8 mouse cellular contexts compared by ENCODE assay signal in genomic region chr2:70561077-70561795, GRCm38 (mm10). TPM values are rescaled to one million over a fixed set of nuclear protein-coding genes. Genes with fewer than 3 reads are reported as not detected.
A peak's percentile ranks its signal among the peaks of the same experiment; 100 is the strongest.
DNase-seq lines count a peak whose midpoint lies in the region; ATAC-seq and TF ChIP-seq lines count a peak whose summit lies in the region.

No protein-coding gene starts in this region.

- no peaks in the 10 kb centered on the region for H3K4me1 ChIP-seq in ES-Bruce4 (ENCODE audit: control insufficient read depth, insufficient read depth, low read length)
- peaks cover 3% of the 10 kb centered on the region; the same call in 1 of the 2 replicates for H3K4me1 ChIP-seq in heart, postnatal 0 days (ENCODE audit: control insufficient read depth, insufficient read depth)
- H3K4me1 ChIP-seq in stomach, embryonic 16.5 days (ENCODE audit: control insufficient read depth, insufficient read depth, low read length) = peaks cover 9% of the 10 kb centered on the region; the same call in 1 of the 2 replicates

- peak; percentile 84 to 85 for DNase-seq in cerebellum, postnatal 10 days
- no peak for DNase-seq in cerebellum, adult 11-12 months
- DNase-seq in embryo, embryonic 10 days (ENCODE audit: low spot score) = peak; percentile 67
- no peak for DNase-seq in heart, postnatal 0 days (ENCODE audit: low spot score)
- peak; percentile 79 to 83 for DNase-seq in layer of hippocampus, postnatal 14 days (ENCODE audit: low spot score in 2 of 2)
- peak; percentile 82 for DNase-seq in mesoderm, embryonic 11.5 days (ENCODE audit: low read depth, low spot score)

- TF ChIP-seq POLR2A in ES-Bruce4 (IDR thresholded peaks at IDR 0.05; ENCODE audit: insufficient read depth, low read length) = no peak

- no peak overlapping the region for H3K27ac ChIP-seq in ES-Bruce4 (ENCODE audit: insufficient read depth, low read length)
- no peak overlapping the region for H3K27ac ChIP-seq in heart, postnatal 0 days (ENCODE audit: low read depth)
- no peak overlapping the region for H3K27ac ChIP-seq in stomach, embryonic 16.5 days (ENCODE audit: low read length)

- H3K27me3 ChIP-seq in ES-Bruce4 (ENCODE audit: control insufficient read depth, insufficient read depth, low read length, poor library complexity, severe bottlenecking) = peaks cover 22% of the 10 kb centered on the region
- H3K27me3 ChIP-seq in heart, postnatal 0 days (ENCODE audit: control insufficient read depth, insufficient read depth, low read length) = peaks cover 88% of the 10 kb centered on the region
- H3K27me3 ChIP-seq in stomach, embryonic 16.5 days (ENCODE audit: control insufficient read depth, insufficient read depth, low read length) = peaks cover 74% of the 10 kb centered on the region

- peak overlapping the region; percentile 62; the same call in 1 of the 2 replicates for H3K9ac ChIP-seq in ES-Bruce4 (ENCODE audit: low read depth, poor library complexity, severe bottlenecking)
- H3K9ac ChIP-seq in heart, postnatal 0 days (replicated peaks; ENCODE audit: low read depth, low read length) = no peak overlapping the region
- H3K9ac ChIP-seq in stomach, embryonic 16.5 days (ENCODE audit: low read length) = no peak overlapping the region

- peak; percentile 55 for TF ChIP-seq CTCF in ES-Bruce4 (IDR thresholded peaks at IDR 0.05; ENCODE audit: low read depth, low read length)
- TF ChIP-seq CTCF in heart, postnatal 0 days (IDR thresholded peaks at IDR 0.05; ENCODE audit: low read depth) = peak; percentile 54

- ATAC-seq in heart, postnatal 0 days (ENCODE audit: insufficient read depth, low read depth) = 0 out of 2 replicates have a peak, but pooled peaks have one; percentile 22
- 0 out of 2 replicates have a peak, but pooled peaks have one; percentile 14 for ATAC-seq in stomach, embryonic 16.5 days (ENCODE audit: insufficient read depth, low FRiP score)

- no peak for TF ChIP-seq EP300 in ES-Bruce4 (IDR thresholded peaks at IDR 0.05; ENCODE audit: insufficient read depth, low read depth, low read length)
- TF ChIP-seq EP300 in heart, postnatal 0 days (IDR thresholded peaks at IDR 0.05; ENCODE audit: low read depth) = no peak

- H3K36me3 ChIP-seq in ES-Bruce4 (ENCODE audit: control insufficient read depth, insufficient read depth, low read length, poor library complexity, severe bottlenecking) = no peaks in the 10 kb centered on the region
- no peaks in the 10 kb centered on the region for H3K36me3 ChIP-seq in heart, postnatal 0 days (replicated peaks; ENCODE audit: control insufficient read depth, insufficient read depth, low read length)
- no peaks in the 10 kb centered on the region for H3K36me3 ChIP-seq in stomach, embryonic 16.5 days (ENCODE audit: control insufficient read depth, insufficient read depth, low read length)

- no peak overlapping the region for H3K4me2 ChIP-seq in heart, postnatal 0 days (ENCODE audit: low read depth, low read length)
- H3K4me2 ChIP-seq in stomach, embryonic 16.5 days (ENCODE audit: low read depth, low read length) = no peak overlapping the region; the same call in 1 of the 2 replicates

- H3K4me3 ChIP-seq in ES-Bruce4 (ENCODE audit: low read depth, low read length) = peak overlapping the region; percentile 66
- 0 out of 2 replicates have a peak overlapping the region, but pooled peaks have one; percentile 32 for H3K4me3 ChIP-seq in heart, postnatal 0 days (ENCODE audit: low read depth, low read length)
- no peak overlapping the region for H3K4me3 ChIP-seq in stomach, embryonic 16.5 days (replicated peaks; ENCODE audit: low read length)

- WGBS in heart, postnatal 0 days = 2% methylated on average over 29 of the region's 29 CpGs
- 1% methylated on average over 29 of the region's 29 CpGs for WGBS in stomach, embryonic 16.5 days

- H3K9me3 ChIP-seq in ES-Bruce4 (replicated peaks; ENCODE audit: control insufficient read depth, insufficient read depth, low read length, poor library complexity, severe bottlenecking) = no peaks in the 10 kb centered on the region
- H3K9me3 ChIP-seq in heart, postnatal 0 days (replicated peaks; ENCODE audit: control insufficient read depth, low read length) = no peaks in the 10 kb centered on the region
- H3K9me3 ChIP-seq in stomach, embryonic 16.5 days (replicated peaks; ENCODE audit: control insufficient read depth, low read length) = no peaks in the 10 kb centered on the region

RNA-seq across cellular contexts. Expression of gene Gad1, which starts 8.4 kb away (rescaled TPM):
- 4.5 and 7.2 TPM in 2 replicates for polyA plus RNA-seq in ES-Bruce4 (2011; ENCODE audit: insufficient read depth, insufficient read length, low read depth, missing spikeins)
- total RNA-seq in heart, postnatal 0 days (2014; rRNA removed; ENCODE audit: low replicate concordance) = not detected in 2 replicates
- polyA plus RNA-seq in heart, postnatal 0 days (2015; fragmentation: Nextera tagmentation; extraction: Ambion mirVana) = 0.05 and 0.11 TPM in 2 replicates
- total RNA-seq in layer of hippocampus, postnatal 14 days (2021) = 100 to 1,000 TPM; 248 to 268 TPM
- polyA plus RNA-seq in stomach, embryonic 16.5 days (2015; fragmentation: Nextera tagmentation; extraction: Ambion mirVana) = 0.28 and 0.34 TPM in 2 replicates

RNA-seq across cellular contexts. Expression of gene Erich2, which starts 52.6 kb away (rescaled TPM):
- polyA plus RNA-seq in ES-Bruce4 (2011; ENCODE audit: insufficient read depth, insufficient read length, low read depth, missing spikeins) = 0.79 and 2.6 TPM in 2 replicates
- not detected in 2 replicates for total RNA-seq in heart, postnatal 0 days (2014; rRNA removed; ENCODE audit: low replicate concordance)
- polyA plus RNA-seq in heart, postnatal 0 days (2015; fragmentation: Nextera tagmentation; extraction: Ambion mirVana) = 0.19 and 1.2 TPM in 2 replicates
- 1 to 10 TPM in 1 of 2 experiments, under 1 TPM in 1; 0.72 to 1.1 TPM for total RNA-seq in layer of hippocampus, postnatal 14 days (2021)
- polyA plus RNA-seq in stomach, embryonic 16.5 days (2015; fragmentation: Nextera tagmentation; extraction: Ambion mirVana) = 2.6 and 2.7 TPM in 2 replicates

Comparison
In these comparisons a context has a peak if more than half of its experiments do, and no peak if none do; other contexts are left out.
1. DNase-seq: peak in cerebellum, postnatal 10 days (2 of 2), embryo, embryonic 10 days (single experiment), layer of hippocampus, postnatal 14 days (2 of 2) and mesoderm, embryonic 11.5 days (single experiment); none in cerebellum, adult 11-12 months (single experiment) and heart, postnatal 0 days (single experiment).